Mouse (Mus musculus): Measurements from ENCODE around the gene Faim. TPM values are rescaled to one million over a fixed set of nuclear protein-coding genes. Genes with fewer than 3 reads are reported as not detected.

The Faim gene
- polyA plus RNA-seq, 1 experiment from 2014 or later, result 16.2 TPM

GRCm38 (mm10) chr9:99048724-99049250 lies 62.6 kb downstream of the Faim start:
- Histone ChIP-seq H3K4me3 (ENCODE audit: low read depth, low read length) (no peak overlapping the region), H3K27me3 (ENCODE audit: insufficient read depth, low read length) (no peaks in the 10 kb centered on the region), H3K9me3 (ENCODE audit: low read length) (no peaks in the 10 kb centered on the region), H3K4me2 (ENCODE audit: low read depth, low read length) (no peak overlapping the region), H3K9ac (replicated peaks) (no peak overlapping the region), H3K27ac (ENCODE audit: low read depth) (no peak overlapping the region), H3K36me3 (replicated peaks; ENCODE audit: insufficient read depth, low read length) (peaks cover 9% of the 10 kb centered on the region), H3K4me1 (ENCODE audit: insufficient read depth) (no peaks in the 10 kb centered on the region)
- ATAC-seq (no peak), DNase-seq (no peak)
- 93% methylated on average over 1 of the region's 1 CpGs for WGBS (ENCODE audit: insufficient replicate concordance)
- no peak for TF ChIP-seq CTCF (IDR thresholded peaks at IDR 0.05; ENCODE audit: low read depth)
- no peak for TF ChIP-seq EP300 (IDR thresholded peaks at IDR 0.05; ENCODE audit: low read depth)

GRCm38 (mm10) chr9:99049760-99050159 lies 63.6 kb downstream of the Faim start:
- no peaks in the 10 kb centered on the region for H3K4me1 ChIP-seq (ENCODE audit: insufficient read depth)
- DNase-seq (no peak), ATAC-seq (no peak)
- no peak overlapping the region for H3K4me2 ChIP-seq (ENCODE audit: low read depth, low read length)
- H3K36me3 ChIP-seq (replicated peaks; ENCODE audit: insufficient read depth, low read length), result peaks cover 5% of the 10 kb centered on the region
- TF ChIP-seq CTCF (IDR thresholded peaks at IDR 0.05; ENCODE audit: low read depth) (no peak), EP300 (IDR thresholded peaks at IDR 0.05; ENCODE audit: low read depth) (no peak)
- H3K9ac ChIP-seq (replicated peaks), result no peak overlapping the region
- no peak overlapping the region for H3K4me3 ChIP-seq (ENCODE audit: low read depth, low read length)
- 64% methylated on average over 6 of the region's 6 CpGs for WGBS (ENCODE audit: insufficient replicate concordance)
- no peaks in the 10 kb centered on the region for H3K27me3 ChIP-seq (ENCODE audit: insufficient read depth, low read length)
- no peak overlapping the region for H3K27ac ChIP-seq (ENCODE audit: low read depth)
- no peaks in the 10 kb centered on the region for H3K9me3 ChIP-seq (ENCODE audit: low read length)

Other genes with a start within 250 kb of the Faim start
- gene Prr23a1, start 143.9 kb upstream of the Faim start, polyA plus RNA-seq (2015; fragmentation: Nextera tagmentation; extraction: Ambion mirVana), result not detected in 2 replicates
- not detected in 2 replicates for gene Prr23a2, start 129.9 kb upstream of the Faim start, polyA plus RNA-seq (2015; fragmentation: Nextera tagmentation; extraction: Ambion mirVana)
- not detected in 2 replicates for gene Prr23a3, start 121.6 kb upstream of the Faim start, polyA plus RNA-seq (2015; fragmentation: Nextera tagmentation; extraction: Ambion mirVana)
- not detected in 2 replicates for gene 7420426K07Rik, start 83.3 kb upstream of the Faim start, polyA plus RNA-seq (2015; fragmentation: Nextera tagmentation; extraction: Ambion mirVana)
- gene Foxl2, start 31.1 kb upstream of the Faim start, polyA plus RNA-seq (2015; fragmentation: Nextera tagmentation; extraction: Ambion mirVana), result not detected in 2 replicates
- 0.07 TPM in 1 of 2 replicates, not detected in the other for gene Gm1123, start 49.3 kb downstream of the Faim start, polyA plus RNA-seq (2015; fragmentation: Nextera tagmentation; extraction: Ambion mirVana)
- gene Pik3cb, start 154.2 kb downstream of the Faim start, polyA plus RNA-seq (2015; fragmentation: Nextera tagmentation; extraction: Ambion mirVana), result 2.0 and 2.3 TPM in 2 replicates

All from liver, postnatal 0 days (tissue).